Comparison of ENCODE assay signal across 9 mouse cellular contexts in genomic region chr11:98682811-98683210, GRCm38 (mm10). TPM values are rescaled to one million over a fixed set of nuclear protein-coding genes. Genes with fewer than 3 reads are reported as not detected.
A peak's percentile ranks its signal among the peaks of the same experiment; 100 is the strongest.
DNase-seq lines count a peak whose midpoint lies in the region; ATAC-seq and TF ChIP-seq lines count a peak whose summit lies in the region.
"Had no signal": no experiment of that assay in that cellular context is flagged by ENCODE, and none has a peak within 500 bp of the region (broad histone marks: within the 10 kb centered on the region; RNA-seq: fewer than 3 reads in every experiment).

No protein-coding gene starts in this region.

- DNase-seq in heart, embryonic 10.5 days (ENCODE audit: low spot score): no peak
- no peak for DNase-seq in heart, adult 8-10 months (ENCODE audit: low spot score)
- DNase-seq in liver, postnatal 0 days: no peak
- DNase-seq in adrenal gland, postnatal 10 days: no peak
- DNase-seq in spleen, adult 18-20 months: no peak

- peak overlapping the region; percentile 100 for H3K4me3 ChIP-seq in heart, embryonic 10.5 days
- H3K4me3 ChIP-seq in E14TG2a.4 (replicated peaks; ENCODE audit: low read length): peak overlapping the region; percentile 100
- H3K4me3 ChIP-seq in forebrain, embryonic 13.5 days: peak overlapping the region; percentile 95
- H3K4me3 ChIP-seq in liver, postnatal 0 days (ENCODE audit: low read depth, low read length): peak overlapping the region; percentile 91

- H3K4me1 ChIP-seq in heart, embryonic 10.5 days: peaks cover 13% of the 10 kb centered on the region
- H3K4me1 ChIP-seq in E14TG2a.4 (replicated peaks; ENCODE audit: low read depth, low read length): peaks cover 80% of the 10 kb centered on the region
- H3K4me1 ChIP-seq in forebrain, embryonic 13.5 days: peaks cover 18% of the 10 kb centered on the region
- peaks cover 6% of the 10 kb centered on the region; the same call in 1 of the 2 replicates for H3K4me1 ChIP-seq in liver, postnatal 0 days (ENCODE audit: insufficient read depth)

- TF ChIP-seq EP300 in liver, postnatal 0 days (IDR thresholded peaks at IDR 0.05; ENCODE audit: low read depth): no peak

- H3K27ac ChIP-seq in heart, embryonic 10.5 days: peak overlapping the region; percentile 97
- H3K27ac ChIP-seq in forebrain, embryonic 13.5 days: peak overlapping the region; percentile 55; the same call in 1 of the 2 replicates
- peak overlapping the region; percentile 85 for H3K27ac ChIP-seq in liver, postnatal 0 days (ENCODE audit: low read depth)

- TF ChIP-seq CTCF in E14TG2a.4 (conservative IDR thresholded peaks at IDR 0.05; ENCODE audit: low read length): no peak; the same call in 1 of the 2 replicates
- no peak for TF ChIP-seq CTCF in liver, postnatal 0 days (IDR thresholded peaks at IDR 0.05; ENCODE audit: low read depth)

- peak; percentile 44 for ATAC-seq in forebrain, embryonic 13.5 days
- ATAC-seq in liver, postnatal 0 days: peak; percentile 31
- no peak for ATAC-seq in granulocyte monocyte progenitor cell, adult 5-6 weeks (replicated peaks; ENCODE audit: poor library complexity, severe bottlenecking)

- H3K36me3 ChIP-seq in heart, embryonic 10.5 days: peaks cover 32% of the 10 kb centered on the region
- H3K36me3 ChIP-seq in E14TG2a.4 (ENCODE audit: insufficient read depth, low read length): peaks cover 35% of the 10 kb centered on the region
- H3K36me3 ChIP-seq in forebrain, embryonic 13.5 days (ENCODE audit: poor library complexity, severe bottlenecking): peaks cover 28% of the 10 kb centered on the region
- peaks cover 31% of the 10 kb centered on the region for H3K36me3 ChIP-seq in liver, postnatal 0 days (replicated peaks; ENCODE audit: insufficient read depth, low read length)

- H3K9ac ChIP-seq in forebrain, embryonic 13.5 days: peak overlapping the region; percentile 99
- peak overlapping the region; percentile 98 for H3K9ac ChIP-seq in liver, postnatal 0 days (replicated peaks)

- H3K27me3 ChIP-seq in heart, embryonic 10.5 days (ENCODE audit: insufficient read depth, poor library complexity, severe bottlenecking): no peaks in the 10 kb centered on the region
- no peaks in the 10 kb centered on the region for H3K27me3 ChIP-seq in E14TG2a.4 (ENCODE audit: insufficient read depth, low read length)
- no peaks in the 10 kb centered on the region for H3K27me3 ChIP-seq in forebrain, embryonic 13.5 days
- no peaks in the 10 kb centered on the region for H3K27me3 ChIP-seq in liver, postnatal 0 days (ENCODE audit: insufficient read depth, low read length)

- WGBS in heart, embryonic 10.5 days: under 1% methylated on average over 23 of the region's 23 CpGs
- under 1% methylated on average over 23 of the region's 23 CpGs for WGBS in forebrain, embryonic 13.5 days
- WGBS in liver, postnatal 0 days (ENCODE audit: insufficient replicate concordance): under 1% methylated on average over 22 of the region's 23 CpGs

- H3K9me3 ChIP-seq in heart, embryonic 10.5 days: no peaks in the 10 kb centered on the region
- no peaks in the 10 kb centered on the region for H3K9me3 ChIP-seq in E14TG2a.4 (ENCODE audit: low read length)
- no peaks in the 10 kb centered on the region for H3K9me3 ChIP-seq in forebrain, embryonic 13.5 days (replicated peaks)
- H3K9me3 ChIP-seq in liver, postnatal 0 days (ENCODE audit: low read length): no peaks in the 10 kb centered on the region

- H3K4me2 ChIP-seq in forebrain, embryonic 13.5 days: peak overlapping the region; percentile 95
- H3K4me2 ChIP-seq in liver, postnatal 0 days (ENCODE audit: low read depth, low read length): peak overlapping the region; percentile 70

RNA-seq across cellular contexts. Expression of gene Psmd3, which starts 0.5 kb away (rescaled TPM):
- 232 and 255 TPM in 2 replicates for polyA plus RNA-seq in heart, embryonic 10.5 days (2016; fragmentation: Nextera tagmentation; extraction: Ambion mirVana)
- total RNA-seq in heart, adult 8-10 months (2022): 100 to 1,000 TPM in 1 of 4 experiments, 10 to 100 TPM in 3; 95.0 to 106 (median 99.1) TPM
- polyA plus RNA-seq in forebrain, embryonic 13.5 days (2015; fragmentation: Nextera tagmentation; extraction: Ambion mirVana): 187 and 198 TPM in 2 replicates
- polyA plus RNA-seq in liver, postnatal 0 days (2015; fragmentation: Nextera tagmentation; extraction: Ambion mirVana): 67.5 and 71.0 TPM in 2 replicates
- total RNA-seq in granulocyte monocyte progenitor cell, adult 5-6 weeks (2014; fragmentation: Nextera tagmentation): 77.3 and 81.3 TPM in 2 replicates
- total RNA-seq in granulocyte monocyte progenitor cell, adult 5-6 weeks (2017): 67.4 and 90.0 TPM in 2 replicates
- 100 to 1,000 TPM; 111 to 123 TPM for total RNA-seq in adrenal gland, postnatal 10 days (2021)

RNA-seq across cellular contexts. Expression of gene Csf3, which starts 18.3 kb away (rescaled TPM):
- polyA plus RNA-seq in heart, embryonic 10.5 days (2016; fragmentation: Nextera tagmentation; extraction: Ambion mirVana): not detected in 2 replicates
- total RNA-seq in heart, adult 8-10 months (2022): not detected
- polyA plus RNA-seq in forebrain, embryonic 13.5 days (2015; fragmentation: Nextera tagmentation; extraction: Ambion mirVana): 0.12 TPM in 1 of 2 replicates, not detected in the other
- not detected in 2 replicates for polyA plus RNA-seq in liver, postnatal 0 days (2015; fragmentation: Nextera tagmentation; extraction: Ambion mirVana)
- total RNA-seq in granulocyte monocyte progenitor cell, adult 5-6 weeks (2014; fragmentation: Nextera tagmentation): not detected in 2 replicates
- total RNA-seq in granulocyte monocyte progenitor cell, adult 5-6 weeks (2017): not detected in 2 replicates
- not detected for total RNA-seq in adrenal gland, postnatal 10 days (2021)
- polyA plus RNA-seq: large intestine, adult 2 months had no signal

RNA-seq across cellular contexts. Expression of gene Gsdma, which starts 18.7 kb away (rescaled TPM):
- polyA plus RNA-seq in heart, embryonic 10.5 days (2016; fragmentation: Nextera tagmentation; extraction: Ambion mirVana): not detected in 2 replicates
- total RNA-seq in heart, adult 8-10 months (2022): under 1 TPM in 2 of 4 experiments, not detected in 2; 0.14 to 0.16 TPM
- not detected in 2 replicates for polyA plus RNA-seq in forebrain, embryonic 13.5 days (2015; fragmentation: Nextera tagmentation; extraction: Ambion mirVana)
- not detected in 2 replicates for polyA plus RNA-seq in liver, postnatal 0 days (2015; fragmentation: Nextera tagmentation; extraction: Ambion mirVana)
- not detected in 2 replicates for total RNA-seq in granulocyte monocyte progenitor cell, adult 5-6 weeks (2014; fragmentation: Nextera tagmentation)
- total RNA-seq in granulocyte monocyte progenitor cell, adult 5-6 weeks (2017): not detected in 2 replicates
- total RNA-seq in adrenal gland, postnatal 10 days (2021): not detected

RNA-seq across cellular contexts. Expression of gene Gsdma2, which starts 36.3 kb away (rescaled TPM):
- polyA plus RNA-seq in heart, embryonic 10.5 days (2016; fragmentation: Nextera tagmentation; extraction: Ambion mirVana): not detected in 2 replicates
- total RNA-seq in heart, adult 8-10 months (2022): under 1 TPM in 1 of 4 experiments, not detected in 3; 0.25 TPM
- polyA plus RNA-seq in forebrain, embryonic 13.5 days (2015; fragmentation: Nextera tagmentation; extraction: Ambion mirVana): not detected in 2 replicates
- not detected in 2 replicates for polyA plus RNA-seq in liver, postnatal 0 days (2015; fragmentation: Nextera tagmentation; extraction: Ambion mirVana)
- total RNA-seq in granulocyte monocyte progenitor cell, adult 5-6 weeks (2014; fragmentation: Nextera tagmentation): not detected in 2 replicates
- total RNA-seq in granulocyte monocyte progenitor cell, adult 5-6 weeks (2017): not detected in 2 replicates
- under 1 TPM; 0.36 to 0.51 TPM for total RNA-seq in adrenal gland, postnatal 10 days (2021)

RNA-seq across cellular contexts. Expression of gene Med24, which starts 46.4 kb away (rescaled TPM):
- 54.6 and 56.5 TPM in 2 replicates for polyA plus RNA-seq in heart, embryonic 10.5 days (2016; fragmentation: Nextera tagmentation; extraction: Ambion mirVana)
- total RNA-seq in heart, adult 8-10 months (2022): 10 to 100 TPM; 44.4 to 49.9 (median 46.8) TPM
- 79.0 and 86.0 TPM in 2 replicates for polyA plus RNA-seq in forebrain, embryonic 13.5 days (2015; fragmentation: Nextera tagmentation; extraction: Ambion mirVana)
- 10.5 and 10.9 TPM in 2 replicates for polyA plus RNA-seq in liver, postnatal 0 days (2015; fragmentation: Nextera tagmentation; extraction: Ambion mirVana)
- 57.3 and 68.2 TPM in 2 replicates for total RNA-seq in granulocyte monocyte progenitor cell, adult 5-6 weeks (2014; fragmentation: Nextera tagmentation)
- 37.6 and 42.6 TPM in 2 replicates for total RNA-seq in granulocyte monocyte progenitor cell, adult 5-6 weeks (2017)
- total RNA-seq in adrenal gland, postnatal 10 days (2021): 10 to 100 TPM; 40.4 to 58.0 TPM
